Mouse (Mus musculus): ENCODE data around the gene F3.

- TF ChIP-seq CTCF (IDR thresholded peaks at IDR 0.05; ENCODE audit: borderline replicate concordance, insufficient read depth, low read depth, low read length) (no peak), POLR2A (IDR thresholded peaks at IDR 0.05; ENCODE audit: borderline replicate concordance, insufficient read depth, low read length) (no peak)
These were observed 19.5 kb upstream of the F3 start for GRCm38 (mm10) chr3:121703880-121704243.

Data from cerebellum, adult 2 months (tissue).